Mouse (Mus musculus) small intestine, adult 2 months (tissue): Measurements from ENCODE around the gene Atp6v0a1.

ENCODE experiments used
- CTCF ChIP-seq: fragments of 200-500 bp; IDR thresholded peaks from 2 replicates; pipeline ENCODE4 v1.5.1; 2012; ENCODE audit warnings: low read depth, mild to moderate bottlenecking, control low read depth, inconsistent platforms, low read length, moderate library complexity, mixed read lengths; ENCODE audit not compliant: insufficient replicate concordance, insufficient read length; ENCODE audit errors: extremely low read depth
- POLR2A ChIP-seq: fragments of 200-500 bp; IDR thresholded peaks from 2 replicates; pipeline ENCODE4 v1.6.1; 2012; ENCODE audit warnings: low read depth, mild to moderate bottlenecking, control low read depth, inconsistent platforms, low read length, moderate library complexity

DNA sequence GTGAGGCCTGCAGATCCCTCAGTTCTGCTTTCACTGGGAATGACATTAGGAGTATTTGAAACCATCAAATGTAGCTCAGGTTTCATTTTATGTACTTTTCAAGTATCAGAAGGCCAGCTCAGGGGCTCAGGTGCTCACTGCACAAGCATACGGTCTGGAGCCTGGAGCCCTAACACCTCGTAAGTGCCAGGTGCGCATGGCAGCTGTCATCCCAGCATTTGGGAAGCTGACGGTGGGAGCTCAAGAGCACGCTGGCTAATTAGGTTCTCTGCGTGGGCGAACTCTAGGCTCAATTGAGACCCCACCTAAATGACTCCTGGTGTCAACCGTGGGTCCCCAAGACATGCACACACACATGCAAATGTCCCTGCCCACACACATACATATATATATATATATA, 20.1 kb downstream of the Atp6v0a1 start:
- no peak for TF ChIP-seq POLR2A
- no peak for TF ChIP-seq CTCF
